Mouse (Mus musculus) CD4-positive naive resting alpha-beta T cell, adult 57 days (primary cell): ENCODE results near the gene Rngtt. TPM values are rescaled to one million over a fixed set of nuclear protein-coding genes. Genes with fewer than 3 reads are reported as not detected.

ENCODE experiments used
- total RNA-seq: library from RNA; stranded (reverse); gene quantifications from one replicate; pipeline ENCODE4 v1.2.4, GENCODE M21; 2023

Gene Rngtt
- total RNA-seq: 69.2 TPM

GRCm38 (mm10) chr4:33309764-33310757 lies at the start of gene Rngtt:
Gene Rngtt (plus strand): TSS chr4:33310311.

GRCm38 (mm10) chr4:33290002-33290401 lies 20.1 kb upstream of the Rngtt start, which contains the start of gene Pnrc1:
Gene Pnrc1 (minus strand): TSS chr4:33290163.

Other genes starting within 250 kb of the Rngtt start
- gene Gabrr2, start 247.3 kb upstream of the Rngtt start, total RNA-seq: 6.2 TPM
- gene Gabrr1, start 177.8 kb upstream of the Rngtt start, total RNA-seq: not detected
- not detected for gene Pm20d2, start 120.6 kb upstream of the Rngtt start, total RNA-seq
- gene Srsf12, start 101.3 kb upstream of the Rngtt start, total RNA-seq: 1.6 TPM
- 1,061 TPM for gene Pnrc1, start 20.1 kb upstream of the Rngtt start, total RNA-seq